Mouse (Mus musculus) heart, adult 2 months (tissue): ENCODE results near the gene H2-DMa.

Experiments
- CTCF ChIP-seq: fragments of 200-600 bp; IDR thresholded peaks from 2 replicates; pipeline ENCODE4 v1.8.1; 2022; ENCODE audit warnings: antibody characterized with exemption, mild to moderate bottlenecking, moderate library complexity
- POLR2A ChIP-seq: fragments of 200-500 bp; IDR thresholded peaks from 2 replicates; pipeline ENCODE4 v1.6.1; 2011; ENCODE audit warnings: mild to moderate bottlenecking, low read depth, low read length, control low read depth; ENCODE audit not compliant: insufficient read depth

DNA sequence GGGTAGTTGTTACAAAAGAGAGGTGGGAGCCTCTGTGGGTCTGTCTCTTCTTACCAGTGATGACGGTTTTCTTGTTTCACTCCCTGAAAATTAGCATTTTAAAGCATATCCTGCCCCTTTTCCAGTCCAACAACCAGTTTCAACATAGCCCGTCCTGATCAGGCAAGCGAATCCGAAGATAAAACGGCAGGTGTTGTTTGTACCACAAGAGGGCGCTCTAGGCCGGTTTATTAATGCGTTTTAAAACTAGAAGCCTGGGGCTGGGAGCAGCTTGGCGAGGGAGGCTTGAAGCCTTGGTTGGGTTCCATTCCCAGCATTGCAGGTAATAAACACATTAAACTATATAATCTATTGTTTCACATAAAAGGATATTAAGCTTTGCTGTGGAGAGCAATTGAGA, 41.8 kb upstream of the H2-DMa start:
- peak; percentile 87 for TF ChIP-seq CTCF
- TF ChIP-seq POLR2A: no peak
